Mouse (Mus musculus) G1E (cell line): ENCODE data around the gene Acd. TPM values are rescaled to one million over a fixed set of nuclear protein-coding genes. Genes with fewer than 3 reads are reported as not detected.

Experiments used
- ATAC-seq: 2 replicates; pipeline ENCODE4 v1.8.0; 2016; ENCODE audit warnings: mild to moderate bottlenecking; ENCODE audit not compliant: insufficient number of reproducible peaks, poor library complexity, low FRiP score, severe bottlenecking; ENCODE audit errors: extremely low read depth
- DNase-seq: peaks from one replicate; pipeline ENCODE4 v3.0.0; 2012; ENCODE audit warnings: low spot score
- H3K27me3 ChIP-seq: 2 replicates; pipeline ENCODE4 v1.6.1; 2012; ENCODE audit warnings: mild to moderate bottlenecking, low read length, inconsistent platforms; ENCODE audit not compliant: insufficient read depth
- H3K36me3 ChIP-seq: replicated peaks from 2 replicates; pipeline ENCODE3; 2012; ENCODE audit warnings: mild to moderate bottlenecking, inconsistent platforms
- H3K4me1 ChIP-seq: 2 replicates; pipeline ENCODE4 v1.6.1; 2012; ENCODE audit warnings: low read depth, low read length, inconsistent platforms, mixed read lengths; ENCODE audit not compliant: insufficient read depth
- H3K4me3 ChIP-seq: 2 replicates; pipeline ENCODE4 v1.5.1; 2012; ENCODE audit warnings: low read depth, mild to moderate bottlenecking, inconsistent platforms, low read length, moderate library complexity, mixed read lengths
- H3K9me3 ChIP-seq: replicated peaks from 2 replicates; pipeline ENCODE4 v1.6.1; 2012; ENCODE audit warnings: inconsistent platforms
- CTCF ChIP-seq: IDR thresholded peaks from 2 replicates; pipeline ENCODE4 v1.5.1; 2012; ENCODE audit warnings: low read depth, low read length, inconsistent platforms, mixed read lengths
- GATA1 ChIP-seq: IDR thresholded peaks from 2 replicates; pipeline ENCODE4 v1.6.1; 2012; ENCODE audit warnings: borderline replicate concordance, low read length, inconsistent platforms, mixed read lengths
- GATA2 ChIP-seq: IDR thresholded peaks from 2 replicates; pipeline ENCODE4 v1.6.1; 2012; ENCODE audit warnings: low read depth, low read length, inconsistent platforms, borderline replicate concordance
- POLR2AphosphoS5 ChIP-seq: IDR thresholded peaks from 2 replicates; pipeline ENCODE4 v1.6.1; 2012; ENCODE audit warnings: low read depth, low read length, inconsistent platforms; ENCODE audit not compliant: insufficient replicate concordance
- TAL1 ChIP-seq: conservative IDR thresholded peaks from 2 replicates; pipeline ENCODE4 v1.6.1; 2012; ENCODE audit warnings: low read depth, low read length, inconsistent platforms, mixed read lengths
- polyA plus RNA-seq: library from polyadenylated mRNA; stranded (reverse); fragments of >175 nt; gene quantifications from 2 replicates; pipeline ENCODE4 v1.2.3, GENCODE M21; 2012
- total RNA-seq, 2 experiments: library from RNA; stranded (forward) in 1 of 2; stranded (reverse) in 1 of 2; fragments of 200-1000 nt in 1 of 2; fragments of >200 nt in 1 of 2; fragmentation: Nextera tagmentation in 1 of 2; gene quantifications; 2 replicates each; pipeline ENCODE4 v1.2.3; 2014 to 2017

Gene Acd
- total RNA-seq (2014; fragmentation: Nextera tagmentation) (44.1 and 51.9 TPM in 2 replicates), total RNA-seq (2017) (25.8 and 28.7 TPM in 2 replicates), polyA plus RNA-seq (47.8 and 65.6 TPM in 2 replicates)

- DNase-seq (peak; percentile 99), ATAC-seq (peak; percentile 74)
- H3K4me3 ChIP-seq = peak within 1 kb of the TSS; percentile 79
- TF ChIP-seq GATA2 = no peak
- TF ChIP-seq GATA1 = no peak
- TF ChIP-seq CTCF = no peak
- no peak for TF ChIP-seq POLR2AphosphoS5
- no peak for TF ChIP-seq TAL1
- peaks cover 53% of the 10 kb centered on the region for H3K4me1 ChIP-seq
- H3K36me3 ChIP-seq = peaks cover 83% of the 10 kb centered on the region
- H3K9me3 ChIP-seq = no peaks in the 10 kb centered on the region
- no peaks in the 10 kb centered on the region for H3K27me3 ChIP-seq
Measured at GRCm38 (mm10) chr8:105700966-105701824, at the start of gene Acd, which contains the start of gene Pard6a. TSS of gene Acd (minus strand) at chr8:105701102. TSS of gene Pard6a (plus strand) at chr8:105701148.

DNA sequence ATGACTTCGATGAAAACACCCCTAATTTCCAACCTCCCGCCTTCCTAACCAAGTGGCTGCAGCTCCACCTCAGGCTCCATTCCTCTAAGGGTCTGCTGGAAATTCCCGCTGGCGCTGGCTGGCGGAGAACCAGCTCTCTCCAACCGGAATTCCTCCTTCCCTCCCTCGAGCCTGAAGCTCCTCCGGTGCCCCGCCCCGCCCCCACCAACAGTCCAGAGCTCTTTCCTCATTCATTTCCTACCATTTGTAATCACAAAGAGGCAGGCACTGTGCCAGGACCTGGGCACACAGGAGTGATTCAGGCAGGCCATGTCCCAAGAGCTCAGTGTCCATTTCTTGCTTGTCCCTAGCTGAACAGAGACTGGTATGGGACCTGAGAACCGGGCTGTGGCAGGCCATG, 49.7 kb upstream of the Acd start:
- TF ChIP-seq TAL1 (no peak), CTCF (no peak), GATA2 (no peak), GATA1 (no peak), POLR2AphosphoS5 (no peak)
- no peak for DNase-seq
- H3K27me3 ChIP-seq = no peaks in the 10 kb centered on the region
- no peaks in the 10 kb centered on the region for H3K9me3 ChIP-seq
- peaks cover 16% of the 10 kb centered on the region for H3K4me1 ChIP-seq
- peaks cover 5% of the 10 kb centered on the region for H3K36me3 ChIP-seq
- no peak for ATAC-seq
- no peak overlapping the region for H3K4me3 ChIP-seq

- DNase-seq (no peak), ATAC-seq (no peak)
- TF ChIP-seq CTCF (no peak), TAL1 (no peak), GATA2 (no peak), GATA1 (no peak), POLR2AphosphoS5 (no peak)
- H3K36me3 ChIP-seq = peaks cover 2% of the 10 kb centered on the region
- H3K9me3 ChIP-seq = no peaks in the 10 kb centered on the region
- no peak overlapping the region for H3K4me3 ChIP-seq
- peaks cover 7% of the 10 kb centered on the region for H3K4me1 ChIP-seq
- H3K27me3 ChIP-seq = no peaks in the 10 kb centered on the region
Measured at GRCm38 (mm10) chr8:105743301-105743700, 42.4 kb upstream of the Acd start.

DNA sequence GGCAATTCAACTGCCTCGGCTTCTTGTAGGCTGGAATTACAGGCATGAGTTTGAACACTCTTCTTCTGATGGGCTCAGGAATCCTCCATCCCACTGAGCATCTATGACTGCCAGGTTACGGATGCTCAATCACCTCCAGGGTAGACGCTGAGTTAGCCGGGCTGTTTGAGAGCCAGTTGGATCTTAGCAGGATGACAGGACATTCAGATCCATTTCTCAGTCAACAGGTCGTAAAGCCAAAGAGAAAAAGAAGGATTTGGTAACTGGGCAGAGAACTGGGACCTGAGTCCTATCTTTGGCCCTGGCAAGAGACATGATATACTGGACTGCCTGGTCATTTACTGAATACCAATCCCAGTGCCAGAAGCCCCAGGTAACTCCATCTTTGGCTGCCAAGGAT, 38.3 kb upstream of the Acd start:
- no peaks in the 10 kb centered on the region for H3K4me1 ChIP-seq
- H3K9me3 ChIP-seq = no peaks in the 10 kb centered on the region
- H3K27me3 ChIP-seq = 0 out of 2 replicates have a peak, but pooled peaks cover 7% of the 10 kb centered on the region
- no peaks in the 10 kb centered on the region for H3K36me3 ChIP-seq
- TF ChIP-seq GATA1 = no peak
- ATAC-seq (no peak), DNase-seq (no peak)
- no peak overlapping the region for H3K4me3 ChIP-seq

DNA sequence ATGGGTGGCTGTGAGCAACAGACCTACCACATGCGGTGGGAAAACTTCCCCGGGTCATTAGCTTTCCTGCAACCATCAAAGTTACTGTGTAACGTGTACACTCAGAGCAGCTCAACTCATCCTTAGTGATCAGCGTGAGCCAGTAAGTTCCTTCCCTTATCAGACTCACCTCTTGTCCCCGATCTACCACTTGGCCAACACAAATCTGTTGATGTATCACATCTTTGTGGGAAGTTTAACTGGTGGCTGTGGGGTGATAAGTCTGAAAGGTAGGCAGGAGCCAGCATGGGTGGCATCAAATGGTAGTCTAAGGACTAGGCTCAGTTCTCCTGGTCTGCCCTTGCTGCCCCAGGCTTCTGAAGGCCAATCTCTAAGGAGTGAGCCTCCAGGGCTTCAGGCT, 31.3 kb upstream of the Acd start:
- no peak overlapping the region for H3K4me3 ChIP-seq
- peaks cover 10% of the 10 kb centered on the region for H3K36me3 ChIP-seq
- DNase-seq (peak; percentile 17), ATAC-seq (no peak)
- H3K4me1 ChIP-seq = peaks cover 11% of the 10 kb centered on the region
- no peak for TF ChIP-seq GATA1
- TF ChIP-seq TAL1 = 0 out of 2 replicates have a peak, but pooled peaks have one; percentile 16
- H3K9me3 ChIP-seq = no peaks in the 10 kb centered on the region
- H3K27me3 ChIP-seq = 0 out of 2 replicates have a peak, but pooled peaks cover 7% of the 10 kb centered on the region

- TF ChIP-seq CTCF = no peak
- TF ChIP-seq GATA1 = no peak
- TF ChIP-seq GATA2 = no peak
- no peak for TF ChIP-seq POLR2AphosphoS5
- no peak for TF ChIP-seq TAL1
- no peaks in the 10 kb centered on the region for H3K27me3 ChIP-seq
- no peaks in the 10 kb centered on the region for H3K9me3 ChIP-seq
- ATAC-seq = no peak
- H3K36me3 ChIP-seq = peaks cover 26% of the 10 kb centered on the region
- no peak for DNase-seq
- H3K4me3 ChIP-seq = no peak overlapping the region
- H3K4me1 ChIP-seq = peaks cover 11% of the 10 kb centered on the region
Measured at GRCm38 (mm10) chr8:105727397-105728124, 26.7 kb upstream of the Acd start.
